Mouse (Mus musculus): Measurements from ENCODE around the gene Ndufc2.

GRCm38 (mm10) chr7:97356875-97357276 is 42.9 kb upstream of the Ndufc2 start:
- no peak for TF ChIP-seq CTCF (IDR thresholded peaks at IDR 0.05; ENCODE audit: low read depth)
- no peak for TF ChIP-seq EP300 (IDR thresholded peaks at IDR 0.05; ENCODE audit: low read depth)

All from liver, postnatal 0 days (tissue).